Mouse (Mus musculus): ENCODE measurements around the gene Utp15.

Gene Utp15

GRCm38 (mm10) chr13:98245386-98245785 is 17.5 kb downstream of the Utp15 start:
- DNase-seq, result no peak

DNA sequence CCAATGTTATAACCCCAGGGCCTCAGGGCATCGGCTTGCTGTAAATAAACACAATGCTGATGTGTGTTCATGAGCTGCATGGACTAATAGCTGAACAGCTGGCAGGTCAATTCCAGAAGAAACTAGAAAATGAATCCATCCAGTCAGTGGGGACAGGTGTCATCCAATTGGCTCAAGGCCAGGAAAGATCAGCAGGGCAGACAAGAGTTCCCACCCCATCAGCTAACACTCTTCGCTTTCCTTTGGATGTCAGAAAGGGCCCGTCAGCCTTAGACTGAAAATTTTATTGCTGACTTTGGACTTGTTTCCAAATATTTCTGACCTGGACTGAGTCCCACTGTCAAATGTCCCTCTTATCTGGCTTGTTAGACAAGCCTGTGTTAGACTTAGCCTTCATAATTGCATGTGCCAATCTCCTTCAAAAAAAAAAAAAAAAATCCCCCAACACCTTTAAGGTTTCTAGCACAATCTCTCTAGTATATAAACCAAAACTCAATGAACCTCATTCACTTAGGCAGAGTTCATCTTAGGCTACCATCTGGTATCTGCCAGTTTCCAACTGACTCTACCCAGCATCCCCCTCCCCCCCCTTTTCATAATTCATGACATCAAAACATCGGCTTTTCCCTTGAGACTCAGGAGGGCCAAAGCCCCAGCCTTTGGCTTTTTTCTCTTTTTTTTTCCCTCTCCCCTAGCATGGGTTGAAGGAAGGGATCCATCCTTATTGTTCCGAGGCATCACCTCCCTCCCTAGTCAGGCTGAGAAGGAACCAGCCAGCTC is 18.1 kb downstream of the Utp15 start:
- no peak for DNase-seq

GRCm38 (mm10) chr13:98241531-98242282 is 21.1 kb downstream of the Utp15 start:
- DNase-seq, result no peak

- no peak for DNase-seq
Measured at GRCm38 (mm10) chr13:98239978-98240641, 22.7 kb downstream of the Utp15 start.

DNA sequence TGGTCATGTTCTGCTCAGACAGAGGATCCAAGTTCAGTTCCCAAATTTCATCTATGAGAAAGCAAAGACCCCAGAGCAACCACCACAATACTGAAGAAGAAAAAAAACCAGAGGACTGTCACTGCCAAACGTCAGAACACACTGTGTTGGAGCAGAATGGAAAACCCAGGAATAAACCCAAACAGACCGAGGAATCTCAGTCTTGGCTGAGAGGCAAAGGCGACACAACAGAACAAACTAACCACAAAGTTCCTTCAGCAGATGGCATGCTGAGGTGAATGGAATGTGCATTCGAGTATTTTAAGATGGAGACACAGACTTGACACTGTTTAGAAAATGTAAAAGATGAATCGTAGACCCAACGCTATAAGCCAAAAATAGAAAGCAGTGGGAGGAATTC is 27.4 kb downstream of the Utp15 start:
- DNase-seq, result no peak

DNA sequence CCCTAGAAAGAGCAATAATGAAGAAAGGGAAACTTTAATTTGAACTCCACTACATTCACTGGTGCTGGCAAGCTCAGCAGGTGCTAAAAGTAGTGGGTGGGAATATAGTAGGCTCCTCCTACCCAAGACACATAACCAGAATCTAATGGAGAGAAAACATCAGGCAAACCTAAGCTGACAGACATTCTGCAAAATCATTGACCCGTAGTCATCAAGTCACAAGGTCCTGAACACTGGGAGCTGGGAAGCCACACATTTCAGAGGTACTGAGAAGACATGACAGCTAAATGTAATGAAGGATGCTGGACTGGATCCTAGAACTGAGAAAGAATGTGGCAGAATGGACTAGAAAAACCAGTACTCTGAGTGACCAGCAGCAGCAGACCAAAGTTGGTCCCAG is 32.3 kb downstream of the Utp15 start:
- no peak for DNase-seq

DNA sequence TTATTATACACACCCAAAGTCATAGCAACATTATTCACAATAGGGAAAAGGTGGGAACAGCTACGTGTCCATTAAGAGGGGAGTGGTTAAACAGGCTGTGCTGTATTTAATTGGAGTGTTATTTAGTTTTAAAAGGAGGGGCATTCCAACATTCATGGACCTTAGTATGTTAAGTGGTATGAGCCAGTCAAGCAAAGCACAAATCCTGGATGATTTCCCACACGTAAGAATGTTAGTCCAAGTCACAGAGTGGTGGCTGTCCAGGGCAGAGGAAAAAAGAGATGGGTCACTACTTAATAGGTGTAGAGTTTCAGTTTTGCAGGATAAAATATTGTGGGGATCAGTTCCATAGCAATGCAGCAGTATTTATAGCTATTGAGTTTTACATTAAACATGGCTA is 36.6 kb downstream of the Utp15 start:
- no peak for DNase-seq

DNA sequence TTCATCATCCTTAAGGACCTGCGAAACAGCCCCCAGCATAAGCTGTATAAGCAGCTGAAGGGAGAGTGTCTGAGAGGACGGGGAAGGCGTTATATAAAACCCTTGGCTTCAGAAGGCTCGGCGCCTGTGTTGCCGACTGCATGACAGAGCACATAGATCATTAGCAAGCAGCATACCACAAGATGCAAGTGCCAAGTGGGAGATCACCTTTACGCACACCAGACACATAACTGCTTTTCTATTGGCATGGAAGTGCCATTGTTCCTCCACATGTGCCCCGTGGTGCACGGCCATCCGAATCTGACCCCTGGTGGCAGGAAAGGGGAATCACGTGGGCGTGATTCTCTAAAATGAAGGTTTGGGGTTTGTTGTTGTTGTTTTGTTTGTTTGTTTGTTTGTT is 40.0 kb downstream of the Utp15 start:
- DNase-seq, result no peak

- no peak for DNase-seq
Measured at GRCm38 (mm10) chr13:98210137-98210536, 52.7 kb downstream of the Utp15 start.

GRCm38 (mm10) chr13:98208842-98209241 is 54.0 kb downstream of the Utp15 start:
- DNase-seq, result no peak

GRCm38 (mm10) chr13:98206546-98206870 is 56.3 kb downstream of the Utp15 start:
- DNase-seq, result no peak

DNA sequence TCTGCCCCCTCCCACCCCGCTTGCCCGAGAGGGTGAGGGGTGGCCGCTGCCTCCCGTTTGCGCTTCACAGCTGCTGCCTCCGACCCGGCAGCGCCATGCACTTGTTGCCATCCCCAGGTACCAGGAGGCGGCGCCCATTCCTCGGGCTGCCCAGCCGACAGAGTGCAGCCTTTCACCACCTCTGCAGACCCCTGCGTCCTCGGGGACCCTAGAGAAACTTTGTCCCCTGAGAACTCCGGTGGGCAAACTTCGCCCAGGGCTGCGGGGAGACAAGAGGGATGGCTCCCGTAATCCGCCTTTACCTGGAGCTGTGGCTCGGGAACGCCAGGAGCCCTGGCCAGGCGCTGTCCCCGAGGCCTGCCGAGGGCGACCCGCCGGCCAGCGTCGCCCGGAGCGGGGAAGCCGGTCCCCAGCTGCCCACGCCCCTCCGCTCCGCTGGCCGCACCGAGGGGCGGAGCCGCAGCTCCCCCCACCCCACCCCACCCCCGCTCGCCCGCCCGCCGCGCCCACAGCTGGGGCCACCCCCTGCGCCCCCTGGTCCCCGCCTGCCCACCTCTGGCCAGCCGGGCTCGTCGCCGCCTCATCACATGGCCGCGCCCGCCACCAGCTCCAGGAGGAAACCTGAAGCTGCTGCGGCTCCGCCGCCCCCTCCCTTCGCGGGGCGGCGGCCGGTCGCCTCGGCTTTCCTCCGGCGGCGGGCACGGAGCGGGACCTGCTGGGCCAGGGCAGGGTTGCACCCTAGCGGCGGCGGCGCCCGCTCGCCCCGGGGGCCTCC is 56.9 kb downstream of the Utp15 start, which contains the start of gene Arhgef28:
Gene Arhgef28 (minus strand): TSS at position 669 of the 775 bp plus-strand sequence.
- peak; percentile 11 to 18 for DNase-seq

GRCm38 (mm10) chr13:98205111-98205510 is 57.7 kb downstream of the Utp15 start:
- DNase-seq, result no peak

DNA sequence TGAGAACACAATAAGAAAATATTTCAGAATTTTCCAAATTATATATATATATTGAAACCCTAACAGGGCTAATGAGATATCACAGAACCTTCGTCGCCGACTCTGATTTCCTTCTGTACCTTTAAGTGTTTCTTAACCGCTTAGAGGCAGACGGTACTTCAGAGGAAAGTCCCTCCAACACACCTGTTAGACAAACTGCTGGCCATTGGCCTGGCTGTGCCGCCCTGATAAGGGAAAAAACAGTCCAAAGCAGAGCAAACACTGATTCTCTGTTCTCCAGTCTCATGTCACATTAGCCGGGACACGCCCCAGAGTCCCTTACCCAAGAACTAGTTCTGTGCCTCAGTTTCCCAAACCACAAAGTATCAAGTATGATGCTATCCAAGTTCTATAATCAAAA is 58.5 kb downstream of the Utp15 start:
- DNase-seq, result no peak

DNA sequence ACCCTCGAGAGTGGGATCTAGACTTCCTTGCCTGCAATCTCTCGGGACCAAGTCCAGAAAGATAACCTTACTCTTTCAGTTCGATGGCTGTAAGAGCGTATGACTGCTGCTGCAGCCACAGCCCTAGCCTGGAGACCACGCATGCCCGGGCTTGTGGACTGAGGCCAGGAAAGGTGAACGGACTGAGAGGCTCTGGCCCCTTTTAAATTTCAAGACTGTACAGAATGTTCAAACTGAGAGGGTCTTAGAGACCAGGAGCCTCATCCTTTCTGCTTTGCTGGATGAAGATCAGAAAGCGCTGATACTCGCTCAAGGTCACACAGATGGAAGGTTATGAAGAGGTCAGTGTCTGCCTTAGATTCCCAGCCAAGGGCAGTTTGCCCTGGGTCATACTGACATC is 61.4 kb downstream of the Utp15 start:
- no peak for DNase-seq

Measured in thymus, adult 18-20 months (tissue).